Mouse (Mus musculus) left cerebral cortex, adult 18-20 months (tissue): ENCODE measurements at regions not wholly inside any gene's neighbourhood (a gene's known extent, or its start where the extent isn't known, plus 50 kb on each side); places are given as distances from the start of the nearest gene placed in this dataset.
A peak's percentile ranks its signal among the peaks of the same experiment; 100 is the strongest.

Experiments used
- DNase-seq, 2 experiments: peaks; one replicate each; pipeline ENCODE4 v3.0.0; 2021 to 2022; ENCODE audit warnings: low spot score in 2 of 2, mixed read lengths in 1 of 2

- DNase-seq = no peak
Measured at GRCm38 (mm10) chr1:34930571-34930970, 80.8 kb downstream of the Plekhb2 start.

GRCm38 (mm10) chr1:34943196-34943595, 93.4 kb downstream of the Plekhb2 start:
- no peak for DNase-seq

GRCm38 (mm10) chr1:34961633-34962507, 112.1 kb downstream of the Plekhb2 start:
- no peak for DNase-seq

GRCm38 (mm10) chr1:34962508-34962885, 112.7 kb downstream of the Plekhb2 start:
- no peak for DNase-seq

- DNase-seq = no peak
Measured at GRCm38 (mm10) chr1:34974801-34975200, 125.0 kb downstream of the Plekhb2 start.

- DNase-seq = no peak
Measured at GRCm38 (mm10) chr1:34978156-34978555, 128.4 kb downstream of the Plekhb2 start.

GRCm38 (mm10) chr1:34979350-34979749, 129.6 kb downstream of the Plekhb2 start:
- DNase-seq = no peak

- no peak for DNase-seq
Measured at GRCm38 (mm10) chr1:34981934-34982333, 132.2 kb downstream of the Plekhb2 start.

GRCm38 (mm10) chr1:34982966-34983365, 133.2 kb downstream of the Plekhb2 start:
- no peak for DNase-seq

- no peak for DNase-seq
Measured at GRCm38 (mm10) chr1:34986861-34987260, 137.1 kb downstream of the Plekhb2 start.

- DNase-seq = no peak
Measured at GRCm38 (mm10) chr1:34987650-34988221, 138.0 kb downstream of the Plekhb2 start.

- DNase-seq = peak in 1 of 2 experiments; percentile 11
Measured at GRCm38 (mm10) chr1:34988225-34988624, 138.4 kb downstream of the Plekhb2 start.

GRCm38 (mm10) chr1:35000801-35001200, 151.0 kb downstream of the Plekhb2 start:
- DNase-seq = no peak

GRCm38 (mm10) chr1:35017471-35017870, 167.7 kb downstream of the Plekhb2 start:
- no peak for DNase-seq

- peak; percentile 11 to 31 for DNase-seq
Measured at GRCm38 (mm10) chr1:35032619-35033018, 182.8 kb downstream of the Plekhb2 start.

GRCm38 (mm10) chr1:35072811-35073210, 223.0 kb downstream of the Plekhb2 start:
- DNase-seq = no peak

GRCm38 (mm10) chr1:35094873-35095272, 245.1 kb downstream of the Plekhb2 start:
- no peak for DNase-seq

GRCm38 (mm10) chr1:35095785-35096184, 246.0 kb downstream of the Plekhb2 start:
- DNase-seq = no peak

GRCm38 (mm10) chr1:35106665-35107064, 256.9 kb downstream of the Plekhb2 start:
- DNase-seq = no peak

GRCm38 (mm10) chr1:35109801-35110200, 260.0 kb downstream of the Plekhb2 start:
- DNase-seq = no peak

- no peak for DNase-seq
Measured at GRCm38 (mm10) chr1:35115521-35115920, 265.7 kb downstream of the Plekhb2 start.

GRCm38 (mm10) chr1:35137907-35138306, 288.1 kb downstream of the Plekhb2 start:
- no peak for DNase-seq

GRCm38 (mm10) chr1:35149036-35149435, 299.3 kb downstream of the Plekhb2 start:
- DNase-seq = no peak
